16 mouse cellular contexts compared by ENCODE assay signal in the genomic region with DNA sequence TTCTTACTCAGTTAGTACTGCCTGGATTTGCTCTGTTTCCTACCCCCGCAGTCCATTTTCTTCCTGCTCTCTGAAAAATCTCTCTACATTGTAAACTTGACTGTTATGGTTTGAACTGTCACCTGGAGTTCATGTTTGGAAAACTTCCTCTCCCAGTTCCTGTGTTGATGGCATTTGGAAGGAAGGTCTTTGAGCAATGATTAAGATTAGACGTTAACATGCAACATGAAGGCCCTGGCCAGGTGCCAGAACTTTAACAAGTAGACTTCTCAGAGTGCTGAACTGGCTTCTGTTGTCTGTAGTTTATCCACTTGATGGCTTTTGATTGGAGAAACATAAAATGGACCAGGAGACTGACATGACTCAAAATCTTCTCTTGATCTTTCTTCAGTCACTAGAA. TPM values are rescaled to one million over a fixed set of nuclear protein-coding genes. Genes with fewer than 3 reads are reported as not detected.
A peak's percentile ranks its signal among the peaks of the same experiment; 100 is the strongest.
DNase-seq lines count a peak whose midpoint lies in the region; TF ChIP-seq lines count a peak whose summit lies in the region.
"Had no signal": no experiment of that assay in that cellular context is flagged by ENCODE, and none has a peak within 500 bp of the region (broad histone marks: within the 10 kb centered on the region; RNA-seq: fewer than 3 reads in every experiment).

No protein-coding gene starts in this region.

- no peak overlapping the region for H3K4me3 ChIP-seq in heart, adult 2 months
- H3K4me3 ChIP-seq: forebrain, embryonic 10.5 days; limb, embryonic 10.5 days; liver, embryonic 15.5 days; neural tube, embryonic 12.5 days had no signal

- no peak overlapping the region for H3K27ac ChIP-seq in heart, adult 2 months
- H3K27ac ChIP-seq: forebrain, embryonic 10.5 days; limb, embryonic 10.5 days; liver, embryonic 15.5 days; neural tube, embryonic 12.5 days had no signal

- TF ChIP-seq EP300 in heart, adult 2 months (IDR thresholded peaks at IDR 0.05; ENCODE audit: insufficient read depth, low read depth, low read length) = no peak

- no peaks in the 10 kb centered on the region for H3K27me3 ChIP-seq in heart, adult 2 months (ENCODE audit: control insufficient read depth, insufficient read depth, low read length)
- H3K27me3 ChIP-seq: liver, embryonic 15.5 days; neural tube, embryonic 12.5 days had no signal

- peaks cover 5% of the 10 kb centered on the region for H3K4me1 ChIP-seq in heart, adult 2 months (ENCODE audit: control insufficient read depth, insufficient read depth, low read length)

- intact Hi-C loops in heart, postnatal 10 days (cut with DNase I) = loop anchor here (2.0 to 10.0 kb wide), 2 partner anchors 31 to 811 kb away; a partner anchor contains a TSS
- intact Hi-C loops in heart, adult 2 months (cut with DNase I) = loop anchor here (2.0 kb wide), 1 partner anchor 31 kb away; a partner anchor contains a TSS

- TF ChIP-seq CTCF in heart, adult 2 months (IDR thresholded peaks at IDR 0.05) = no peak

- peaks cover 15% of the 10 kb centered on the region for H3K36me3 ChIP-seq in heart, adult 2 months (ENCODE audit: control insufficient read depth, insufficient read depth, low read length)
- H3K36me3 ChIP-seq: forebrain, embryonic 10.5 days; limb, embryonic 10.5 days; liver, embryonic 15.5 days; neural tube, embryonic 12.5 days had no signal

- no peaks in the 10 kb centered on the region for H3K79me2 ChIP-seq in heart, adult 2 months (replicated peaks; ENCODE audit: control insufficient read depth, insufficient read depth, low read length)

- TF ChIP-seq POLR2A in heart, adult 2 months (IDR thresholded peaks at IDR 0.05; ENCODE audit: insufficient read depth, low read depth, low read length) = no peak

- peak; percentile 49 for DNase-seq in adrenal gland, postnatal 10 days
- DNase-seq in adrenal gland, adult 2 months = no peak
- peak; percentile 17 to 31 for DNase-seq in heart, postnatal 10 days
- no peak for DNase-seq in heart, adult 2 months
- DNase-seq in right cerebral cortex, postnatal 14 days = peak; percentile 18
- no peak for DNase-seq in right cerebral cortex, postnatal 4 days
- peak; percentile 42 for DNase-seq in lung, postnatal 36 days
- DNase-seq in c-Kit-positive CD71-positive TER-119-positive erythroid progenitor cells, embryonic 14.5 days (ENCODE audit: low spot score) = no peak
- DNase-seq: cerebellum, adult 8-10 months; gastrocnemius, postnatal 36 days; layer of hippocampus, adult 9-11 months; thymus, adult 18-20 months had no signal

- no peak overlapping the region for H3K9ac ChIP-seq in heart, adult 2 months (ENCODE audit: low read depth, low read length)
- H3K9ac ChIP-seq: liver, embryonic 15.5 days; neural tube, embryonic 12.5 days had no signal

- 26% methylated on average over 2 of the region's 2 CpGs for WGBS in heart, adult 2 months

RNA-seq across cellular contexts. Expression of a gene that starts 31.0 kb away (rescaled TPM):
- total RNA-seq in adrenal gland, postnatal 10 days (2021) = 100 to 1,000 TPM; 254 to 255 TPM
- total RNA-seq in adrenal gland, adult 2 months (2021) = 100 to 1,000 TPM in 1 of 2 experiments, 10 to 100 TPM in 1; 98.3 to 131 TPM
- polyA plus RNA-seq in adrenal gland, adult 2 months (2012; rRNA removed) = 38.3 and 39.4 TPM in 2 replicates
- 100 to 1,000 TPM; 295 to 312 TPM for total RNA-seq in heart, postnatal 10 days (2021)
- total RNA-seq in heart, adult 2 months (2021) = 100 to 1,000 TPM; 234 to 260 TPM
- 118 and 234 TPM in 2 replicates for polyA plus RNA-seq in heart, adult 2 months (2012; rRNA removed)

RNA-seq across cellular contexts. Expression of a gene that starts 32.3 kb away (rescaled TPM):
- total RNA-seq in adrenal gland, postnatal 10 days (2021) = 1 to 10 TPM; 1.9 to 4.2 TPM
- 1 to 10 TPM; 2.6 to 3.0 TPM for total RNA-seq in adrenal gland, adult 2 months (2021)
- 0.35 TPM in 2 replicates for polyA plus RNA-seq in adrenal gland, adult 2 months (2012; rRNA removed)
- total RNA-seq in heart, postnatal 10 days (2021) = 1 to 10 TPM; 2.3 to 3.2 TPM
- total RNA-seq in heart, adult 2 months (2021) = 1 to 10 TPM; 2.3 to 2.5 TPM
- polyA plus RNA-seq in heart, adult 2 months (2012; rRNA removed) = 0.12 and 0.47 TPM in 2 replicates
- polyA plus RNA-seq: limb, embryonic 10.5 days; liver, embryonic 15.5 days had no signal

Comparison
In these comparisons a context has a peak if more than half of its experiments do, and no peak if none do; other contexts are left out.
1. DNase-seq: peak in adrenal gland, postnatal 10 days (single experiment), heart, postnatal 10 days (2 of 2), right cerebral cortex, postnatal 14 days (single experiment) and lung, postnatal 36 days (single experiment); none in adrenal gland, adult 2 months (single experiment), heart, adult 2 months (0 of 2), right cerebral cortex, postnatal 4 days (single experiment) and c-Kit-positive CD71-positive TER-119-positive erythroid progenitor cells, embryonic 14.5 days (single experiment).